Mouse (Mus musculus) heart, adult 10 weeks (tissue): Measurements from ENCODE around the gene Bahd1. TPM values are rescaled to one million over a fixed set of nuclear protein-coding genes. Genes with fewer than 3 reads are reported as not detected.

Source experiments
- polyA plus RNA-seq: library from polyadenylated mRNA; stranded (reverse); fragments of 350-450 nt; fragmentation: Illumina TruSeq; extraction: RNeasy Lipid Tissue Mini Kit (QIAGEN cat#74804); gene quantifications from one replicate; pipeline ENCODE4 v1.2.3, GENCODE M21; 2014; ENCODE audit warnings: low read depth, low replicate concordance

The Bahd1 gene
- polyA plus RNA-seq = 9.3 TPM

DNA sequence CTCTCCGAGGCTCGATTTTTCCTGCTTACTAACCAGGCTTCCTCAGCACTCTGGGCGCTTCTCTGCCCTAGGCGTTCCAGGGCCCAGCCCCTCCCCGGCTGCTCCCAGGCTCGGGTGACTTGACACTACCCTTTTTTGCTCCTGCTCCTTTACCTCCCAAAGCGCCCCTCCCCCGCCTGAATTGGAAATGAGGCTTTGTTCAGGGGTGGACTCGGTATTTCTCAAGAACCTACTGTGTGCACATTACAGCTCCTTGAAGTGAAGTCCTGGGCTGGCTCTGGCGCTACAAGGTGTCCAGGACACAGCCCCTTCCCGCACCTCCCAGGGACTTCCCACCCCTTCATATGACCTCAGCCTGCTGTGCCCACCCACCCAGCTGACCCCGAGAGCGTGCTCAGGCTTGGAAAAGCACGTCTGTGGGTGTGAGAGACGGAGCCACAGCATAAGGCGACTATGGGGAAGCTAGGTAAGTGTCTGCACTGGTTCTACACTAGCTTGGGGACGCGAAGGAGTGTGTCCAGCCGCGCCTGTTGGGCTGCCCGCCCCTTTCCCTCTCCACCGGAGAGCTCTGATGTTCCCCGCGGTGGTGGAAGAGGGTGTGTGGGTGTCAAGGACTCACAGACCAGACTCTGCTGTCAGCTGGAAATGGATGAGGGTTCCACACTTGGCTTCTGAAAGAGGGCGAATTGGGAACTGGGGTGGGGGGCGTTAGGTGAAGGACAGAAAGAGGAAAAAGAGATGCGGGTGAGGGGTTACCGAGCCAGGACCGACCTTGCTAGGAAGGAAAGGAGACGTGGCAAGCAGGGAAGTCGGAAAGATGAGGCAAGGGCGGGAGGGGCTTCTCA, at the start of gene Bahd1:
Gene Bahd1 (plus strand): TSS at position 397 of the 845 bp plus-strand sequence.

DNA sequence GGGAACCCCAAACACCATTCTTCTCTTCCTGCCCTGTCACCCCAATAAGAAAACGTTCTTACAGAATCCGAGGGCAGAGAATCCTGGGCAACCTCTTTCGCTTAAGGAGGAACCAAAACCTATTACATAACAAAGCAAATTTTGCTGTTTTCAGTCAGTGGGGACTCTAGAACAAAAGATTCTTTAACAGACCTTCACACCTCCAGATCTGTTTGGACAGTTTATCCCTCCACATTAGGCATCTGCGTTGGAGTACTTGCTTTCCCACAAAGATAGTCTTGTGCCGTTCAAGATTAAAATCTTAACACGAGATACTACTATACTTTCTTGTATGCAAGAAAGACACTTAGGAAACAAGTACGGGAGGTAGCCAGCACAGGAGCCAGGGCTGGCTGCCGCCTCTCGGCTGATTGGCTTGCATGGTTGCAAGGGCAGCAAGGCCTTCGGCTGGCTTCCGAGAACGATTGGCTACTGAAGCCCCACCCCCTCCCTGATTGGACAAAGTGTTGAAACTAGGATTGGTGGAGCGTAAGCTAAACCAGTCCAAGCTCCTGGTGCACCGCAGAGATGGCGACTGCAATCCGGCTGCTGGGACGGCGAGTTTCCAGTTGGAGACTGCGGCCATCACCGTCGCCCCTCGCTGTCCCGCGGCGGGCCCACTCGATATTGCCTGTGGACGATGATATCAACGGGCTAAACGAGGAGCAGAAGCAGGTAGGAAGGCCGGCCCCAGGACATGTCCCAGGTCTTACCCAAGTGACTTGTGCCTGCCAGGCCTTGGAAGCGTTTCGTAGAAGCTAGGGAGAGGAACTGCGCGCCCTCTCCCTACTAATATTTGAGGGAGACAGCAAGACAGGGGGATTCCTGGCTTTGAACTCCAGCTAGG, 38.5 kb upstream of the Bahd1 start, which contains the start of gene Ivd:
Gene Ivd (plus strand): TSS at position 501 of the 886 bp plus-strand sequence.

DNA sequence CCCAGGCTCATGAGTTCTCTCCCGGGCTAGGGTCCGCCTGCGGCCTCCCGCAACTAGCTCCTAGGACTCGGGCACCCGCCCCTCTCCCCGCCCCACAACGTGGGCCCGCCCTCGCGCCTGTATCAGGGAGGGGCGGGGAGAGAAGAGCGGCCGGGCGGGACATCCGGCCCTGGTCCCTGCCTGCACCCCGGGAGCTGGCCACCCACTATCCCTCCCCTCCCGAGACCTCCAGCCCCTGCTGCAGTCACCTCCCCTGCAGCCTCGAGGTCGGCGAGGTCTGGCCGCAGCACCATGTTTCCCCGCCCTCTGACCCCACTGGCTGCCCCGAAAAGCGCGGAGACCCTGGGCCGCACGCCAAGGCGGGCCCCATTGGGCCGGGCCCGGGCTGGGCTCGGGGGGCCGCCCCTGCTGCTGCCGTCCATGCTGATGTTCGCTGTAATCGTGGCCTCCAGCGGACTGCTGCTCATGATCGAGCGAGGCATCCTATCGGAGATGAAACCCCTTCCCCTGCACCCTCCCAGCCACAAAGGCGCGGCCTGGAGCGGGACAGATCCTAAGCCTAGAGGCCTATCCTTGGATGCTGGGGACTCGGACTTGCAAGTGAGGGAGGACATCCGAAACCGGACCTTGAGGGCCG, 26.3 kb downstream of the Bahd1 start, which contains the start of gene Chst14:
Gene Chst14 (plus strand): TSS at position 136 of the 637 bp plus-strand sequence.

Other genes with a start within 250 kb of the Bahd1 start
- 15.7 TPM for gene Pak6, start 237.1 kb upstream of the Bahd1 start, polyA plus RNA-seq
- gene Ankrd63, start 196.4 kb upstream of the Bahd1 start, polyA plus RNA-seq = 1.6 TPM
- 2.8 TPM for gene Plcb2, start 171.9 kb upstream of the Bahd1 start, polyA plus RNA-seq
- gene Inafm2, start 154.6 kb upstream of the Bahd1 start, polyA plus RNA-seq = 18.1 TPM
- gene Ccdc9b, start 137.7 kb upstream of the Bahd1 start, polyA plus RNA-seq = 25.3 TPM
- gene Phgr1, start 127.6 kb upstream of the Bahd1 start, polyA plus RNA-seq = not detected
- gene Disp2, start 120.7 kb upstream of the Bahd1 start, polyA plus RNA-seq = not detected
- 0.86 TPM for gene Knstrn, start 86.4 kb upstream of the Bahd1 start, polyA plus RNA-seq
- gene Ivd, start 38.4 kb upstream of the Bahd1 start, polyA plus RNA-seq = 343 TPM
- gene Chst14, start 26.1 kb downstream of the Bahd1 start, polyA plus RNA-seq = 6.8 TPM
- 12.2 TPM for gene Ccdc32, start 129.0 kb downstream of the Bahd1 start, polyA plus RNA-seq
- gene Rpusd2, start 134.4 kb downstream of the Bahd1 start, polyA plus RNA-seq = 3.5 TPM
- gene Knl1, start 146.7 kb downstream of the Bahd1 start, polyA plus RNA-seq = 0.08 TPM
- 0.26 TPM for gene Rad51, start 212.4 kb downstream of the Bahd1 start, polyA plus RNA-seq